Mouse (Mus musculus): ENCODE results near the gene Wipi2.

DNA sequence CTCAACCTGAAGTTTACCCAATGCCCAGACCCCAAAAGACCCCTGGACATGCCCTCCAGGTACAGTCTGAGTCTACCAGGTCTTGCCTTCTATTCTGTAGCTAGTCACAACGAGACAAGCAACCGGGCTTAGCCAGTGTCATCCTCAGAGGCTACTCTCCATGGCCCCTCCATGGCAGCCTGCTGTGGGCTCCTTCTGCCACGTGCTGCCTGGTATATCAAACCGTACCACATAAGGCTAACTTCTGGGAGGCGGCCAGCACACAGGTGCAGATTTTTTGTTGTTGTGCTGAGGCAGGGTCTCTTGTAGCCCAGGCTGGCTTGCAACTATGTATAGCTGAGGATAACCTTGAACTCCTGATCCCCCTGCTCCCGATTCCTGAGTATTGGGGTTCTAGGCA, 88.6 kb downstream of the Wipi2 start:
- TF ChIP-seq CTCF (IDR thresholded peaks at IDR 0.05; ENCODE audit: low read depth) (no peak), EP300 (IDR thresholded peaks at IDR 0.05; ENCODE audit: low read depth) (no peak)
